Mouse (Mus musculus) CH12.LX (cell line): ENCODE measurements around the gene Fgfr2.

Experiments
- BHLHE40 ChIP-seq: IDR thresholded peaks from 2 replicates; pipeline ENCODE4 v1.6.1; 2011; ENCODE audit warnings: mild to moderate bottlenecking, low read depth, low read length, improper control_type of control experiment
- CHD2 ChIP-seq: IDR thresholded peaks from 2 replicates; pipeline ENCODE4 v1.6.1; 2011; ENCODE audit warnings: low read length, improper control_type of control experiment
- CTCF ChIP-seq, 2 experiments: IDR thresholded peaks in 1 of 2; conservative IDR thresholded peaks in 1 of 2; 2 replicates each; pipeline ENCODE4 v1.5.1; 2011 to 2012; ENCODE audit warnings: low read depth in 2 of 2, low read length in 2 of 2, improper control_type of control experiment in 1 of 2, inconsistent platforms in 1 of 2, mild to moderate bottlenecking in 1 of 2, moderate library complexity in 1 of 2
- EP300 ChIP-seq: IDR thresholded peaks from 2 replicates; pipeline ENCODE4 v1.6.1; 2011; ENCODE audit warnings: low read length, improper control_type of control experiment
- POLR2A ChIP-seq: IDR thresholded peaks from 2 replicates; pipeline ENCODE4 v1.6.1; 2011; ENCODE audit warnings: low read depth, mild to moderate bottlenecking, improper control_type of control experiment, low read length
- TBP ChIP-seq: conservative IDR thresholded peaks from 2 replicates; pipeline ENCODE4 v1.6.1; 2011; ENCODE audit warnings: low read depth, low read length, improper control_type of control experiment
- TCF12 ChIP-seq: IDR thresholded peaks from 2 replicates; pipeline ENCODE4 v1.6.1; 2014; ENCODE audit warnings: low read depth, mild to moderate bottlenecking, inconsistent platforms, low read length, improper control_type of control experiment
- USF1 ChIP-seq: IDR thresholded peaks from 2 replicates; pipeline ENCODE4 v1.6.1; 2014; ENCODE audit warnings: low read depth, mild to moderate bottlenecking, inconsistent platforms, low read length, improper control_type of control experiment

- TF ChIP-seq USF1 (no peak), EP300 (peak; percentile 95), BHLHE40 (peak; percentile 53), TCF12 (peak; percentile 75), CHD2 (peak; percentile 70; the same call in 1 of the 2 replicates), POLR2A (no peak; the same call in 1 of the 2 replicates), TBP (peak; percentile 75), CTCF (conservative IDR thresholded peaks at IDR 0.05 in 1 of 2, IDR thresholded peaks at IDR 0.05 in 1 of 2; ENCODE audit: low read depth in 2 of 2, low read length in 2 of 2) (no peak)
Observed at GRCm38 (mm10) chr7:132764896-132765491, 358.2 kb downstream of the Fgfr2 start.
